Mouse (Mus musculus) ES-Bruce4 (cell line): Measurements from ENCODE around the gene Ston2.

Experiments used
- CTCF ChIP-seq: IDR thresholded peaks from one replicate; pipeline ENCODE4 v1.8.1; 2011; ENCODE audit warnings: low read depth, low read length
- EP300 ChIP-seq: IDR thresholded peaks from 2 replicates; pipeline ENCODE4 v1.6.1; 2011; ENCODE audit warnings: low read depth, low read length; ENCODE audit not compliant: insufficient read depth
- POLR2A ChIP-seq: IDR thresholded peaks from one replicate; pipeline ENCODE4 v1.8.1; 2011; ENCODE audit warnings: low read length; ENCODE audit not compliant: insufficient read depth

- TF ChIP-seq POLR2A = no peak
- no peak for TF ChIP-seq CTCF
- TF ChIP-seq EP300 = no peak
Measured at GRCm38 (mm10) chr12:91583409-91583808, 204.8 kb downstream of the Ston2 start.
